Mouse (Mus musculus): ENCODE results near the gene Mvb12b.

The Mvb12b gene

DNA sequence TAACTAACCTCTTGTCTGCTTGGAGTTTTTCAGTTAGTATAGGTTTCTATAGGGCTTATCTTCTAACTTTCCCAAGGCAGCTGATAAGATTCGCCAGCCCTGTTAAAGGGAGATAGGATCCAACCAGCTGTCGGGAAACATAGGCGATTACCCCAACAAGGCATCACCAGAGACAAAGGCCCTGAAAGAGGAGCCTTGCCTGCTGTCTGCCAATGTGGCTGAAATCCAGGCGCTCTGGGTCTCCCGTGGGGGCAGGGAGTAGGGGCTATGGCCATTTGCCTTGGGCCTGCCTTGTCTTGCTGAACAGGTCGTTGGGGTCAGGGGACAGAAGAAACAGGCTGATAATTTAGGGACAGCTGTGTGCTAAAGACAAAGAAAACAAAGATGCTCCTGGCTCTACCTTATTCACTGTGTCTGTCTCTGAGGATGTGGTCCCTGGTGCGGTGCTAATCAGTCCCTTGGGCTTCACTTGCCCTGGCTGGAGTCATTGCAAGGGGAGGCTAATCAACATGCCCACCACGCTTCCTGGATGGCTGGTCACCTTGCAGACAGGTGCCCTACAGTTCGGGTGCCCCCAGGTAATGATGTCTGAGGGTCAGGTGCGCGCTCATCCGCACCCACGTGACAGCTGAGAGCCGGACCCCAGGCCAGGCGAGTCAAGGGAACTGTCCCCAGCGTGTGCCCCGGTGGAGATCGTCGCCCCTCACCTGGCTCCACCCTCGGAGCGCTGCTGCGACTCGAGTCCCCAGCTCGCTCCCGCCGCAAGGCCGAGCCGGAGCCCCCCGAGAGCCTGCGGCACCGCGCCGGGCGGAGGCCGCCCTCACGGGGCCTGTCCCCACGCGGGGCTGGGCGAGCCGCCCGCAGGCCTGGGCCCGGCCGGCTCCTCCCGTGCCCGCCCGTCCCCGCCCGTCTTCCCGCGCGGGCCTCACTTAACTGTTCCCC is 1.1 kb downstream of the Mvb12b start:
- in situ Hi-C loops (cut with MboI, MseI) = loop anchor here in 1 of 2 experiments (10.0 kb wide), 1 partner anchor 1018 kb away; no protein-coding TSS in a partner anchor

DNA sequence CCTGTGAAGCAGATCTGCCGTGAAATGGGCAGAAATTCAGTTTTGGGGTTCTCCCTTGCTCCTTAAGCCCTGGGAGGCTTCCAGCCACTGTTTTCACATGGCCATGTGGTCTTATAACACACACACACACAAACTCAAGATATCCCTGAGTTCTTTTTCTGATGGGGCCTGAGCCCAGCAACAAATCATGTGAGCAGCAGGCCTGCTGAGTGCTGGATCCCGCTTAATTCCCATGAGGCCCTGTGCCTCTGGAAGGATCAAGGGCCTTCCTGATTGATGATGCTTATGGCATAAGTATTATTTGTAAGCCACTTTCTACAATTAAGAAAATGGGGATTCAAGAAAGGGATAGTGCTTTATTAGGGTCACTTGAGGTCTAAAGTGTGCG is 2.5 kb downstream of the Mvb12b start:
- in situ Hi-C loops (cut with MboI, MseI) = loop anchor here in 1 of 2 experiments (10.0 kb wide), 1 partner anchor 1020 kb away; no protein-coding TSS in a partner anchor

DNA sequence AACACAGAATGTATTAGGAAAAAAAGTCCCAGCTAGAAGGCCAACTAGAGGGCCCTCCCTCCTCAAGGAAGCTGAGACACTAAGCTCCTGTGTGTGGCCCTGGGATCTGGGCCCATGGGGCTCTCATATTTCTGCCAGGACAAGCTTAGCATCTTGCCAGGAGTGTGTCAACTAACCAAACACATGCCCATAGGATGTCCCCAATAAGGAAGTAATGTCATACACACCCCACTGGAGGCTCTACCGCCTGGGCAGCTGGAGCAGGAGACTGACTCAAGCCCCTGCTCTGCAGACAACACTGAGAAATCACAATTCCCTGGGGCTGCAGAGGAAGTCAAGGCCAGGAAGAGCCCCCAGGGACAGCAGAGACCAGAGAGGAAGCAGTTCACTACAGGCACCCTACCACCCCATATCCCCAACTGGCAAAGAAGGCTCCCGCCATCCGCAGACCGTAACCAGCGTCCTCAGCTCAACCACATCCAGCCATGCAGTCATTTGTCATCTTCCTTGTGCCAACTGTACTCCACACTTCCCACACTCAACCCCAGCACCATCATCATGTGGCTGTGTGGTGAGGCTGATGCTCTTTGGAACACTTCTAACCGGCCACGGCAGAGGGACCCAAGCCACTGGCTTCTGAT is 3.0 kb downstream of the Mvb12b start:
- in situ Hi-C loops (cut with MboI, MseI) = loop anchor here in 1 of 2 experiments (10.0 kb wide), 1 partner anchor 1020 kb away; no protein-coding TSS in a partner anchor

DNA sequence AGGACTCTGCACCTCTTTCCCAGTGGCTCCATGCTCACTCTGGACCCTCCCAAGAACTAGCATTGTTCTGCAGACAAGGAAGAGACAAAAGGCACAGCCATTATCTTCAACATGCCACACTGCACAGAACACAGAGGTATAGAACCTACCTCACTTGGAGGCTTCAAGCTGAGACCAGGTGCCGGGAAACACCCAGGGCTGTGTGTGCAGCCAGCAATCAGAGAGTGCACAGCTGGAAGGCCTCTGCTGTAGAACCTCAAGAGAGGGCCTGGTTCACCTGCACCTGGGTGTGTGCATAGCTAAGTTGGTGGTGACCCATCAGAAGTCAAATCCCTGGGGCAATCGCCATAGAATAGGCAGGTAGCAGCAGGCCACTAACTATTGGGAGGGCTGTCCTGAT is 8.5 kb downstream of the Mvb12b start:
- in situ Hi-C loops (cut with MboI, MseI) = no loop called here

DNA sequence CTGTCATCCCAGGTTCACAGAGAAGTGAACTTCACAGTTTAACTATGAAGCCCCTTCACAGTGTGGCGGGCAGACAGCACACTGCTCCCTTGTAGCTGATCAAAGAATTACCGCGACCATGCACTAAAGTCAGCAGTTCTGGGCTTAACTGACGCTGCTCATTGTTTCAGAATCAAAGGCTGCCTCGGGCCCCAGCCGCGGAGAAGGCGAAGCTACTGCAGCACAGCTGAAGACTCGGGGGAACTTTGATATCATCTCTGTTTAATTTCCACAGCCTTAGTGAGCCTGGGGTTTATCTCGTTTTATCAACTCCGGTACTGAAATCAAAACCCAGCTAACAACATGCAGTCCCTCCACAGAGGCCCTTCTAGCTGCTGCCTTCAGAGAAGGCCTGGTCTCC is 9.3 kb downstream of the Mvb12b start:
- in situ Hi-C loops (cut with MboI, MseI) = no loop called here

DNA sequence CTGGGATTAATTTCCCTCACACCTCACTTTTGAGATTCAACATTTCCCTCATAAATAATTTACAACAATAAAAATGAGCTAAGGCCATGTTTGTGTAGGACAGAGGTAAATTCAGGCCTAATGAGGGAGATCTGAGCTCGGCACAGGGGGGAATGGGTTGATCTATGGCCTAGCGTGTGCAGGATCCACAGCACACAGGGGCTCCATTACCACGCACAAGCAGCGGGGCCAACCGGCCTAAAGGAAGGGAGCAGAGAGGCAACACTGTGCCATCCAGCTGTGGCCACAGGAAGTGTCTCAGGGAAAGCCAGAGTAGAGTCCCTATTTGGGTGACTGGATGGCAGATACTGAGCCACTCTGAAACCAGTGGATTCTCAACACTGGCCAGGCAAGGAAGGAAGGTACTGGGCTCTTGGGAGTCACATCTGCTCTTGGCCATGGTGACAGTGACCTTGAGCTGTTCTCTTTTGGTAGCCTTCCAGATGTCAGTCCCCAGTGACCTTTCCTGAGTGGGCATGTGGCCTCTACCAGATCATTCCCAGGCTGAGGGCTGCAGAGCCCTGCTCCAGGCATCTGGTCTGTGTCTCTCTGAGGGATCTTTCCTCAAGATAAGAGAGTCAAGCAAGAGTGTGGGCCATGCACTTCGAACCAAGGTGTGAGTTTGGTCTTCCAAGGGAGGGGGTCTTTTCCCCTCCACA is 9.9 kb downstream of the Mvb12b start:
- in situ Hi-C loops (cut with MboI, MseI) = no loop called here

DNA sequence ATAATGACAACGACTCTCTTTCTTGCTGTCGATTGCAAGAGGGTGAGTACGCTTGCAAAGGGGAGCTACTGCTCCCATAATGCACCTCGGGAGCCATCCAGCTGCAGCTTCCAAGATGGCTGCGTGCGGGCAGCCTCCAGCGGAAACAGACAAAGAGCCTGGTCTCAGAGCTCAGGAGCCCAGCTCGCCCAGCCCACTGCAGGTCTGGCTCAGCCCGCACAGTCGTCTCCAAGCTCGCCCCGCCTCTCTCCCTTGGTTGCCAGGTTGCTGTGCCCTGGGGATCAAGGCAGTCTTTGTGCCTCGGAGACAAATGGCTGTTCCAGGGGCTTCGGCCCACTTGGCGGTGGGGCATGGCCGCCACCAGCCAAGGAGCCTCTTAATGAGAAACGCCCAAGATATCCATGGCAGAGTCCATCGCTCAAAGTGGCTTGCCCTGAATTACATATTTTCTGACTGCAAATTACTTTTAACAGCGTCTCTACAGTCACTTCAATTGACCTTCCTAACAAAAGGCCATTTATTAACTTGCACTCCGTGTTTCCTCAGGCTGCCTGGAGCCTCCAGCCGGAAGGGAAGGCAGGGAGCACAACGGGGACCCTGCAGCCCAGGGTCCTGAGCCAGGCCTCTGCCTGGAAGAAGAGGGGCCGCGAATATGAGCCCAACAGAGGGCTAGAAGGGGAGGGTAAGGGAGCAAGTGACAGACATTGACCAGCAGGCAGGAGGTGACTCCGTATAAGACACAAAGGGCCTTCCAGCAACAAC is 11.0 kb downstream of the Mvb12b start:
- in situ Hi-C loops (cut with MboI, MseI) = no loop called here

DNA sequence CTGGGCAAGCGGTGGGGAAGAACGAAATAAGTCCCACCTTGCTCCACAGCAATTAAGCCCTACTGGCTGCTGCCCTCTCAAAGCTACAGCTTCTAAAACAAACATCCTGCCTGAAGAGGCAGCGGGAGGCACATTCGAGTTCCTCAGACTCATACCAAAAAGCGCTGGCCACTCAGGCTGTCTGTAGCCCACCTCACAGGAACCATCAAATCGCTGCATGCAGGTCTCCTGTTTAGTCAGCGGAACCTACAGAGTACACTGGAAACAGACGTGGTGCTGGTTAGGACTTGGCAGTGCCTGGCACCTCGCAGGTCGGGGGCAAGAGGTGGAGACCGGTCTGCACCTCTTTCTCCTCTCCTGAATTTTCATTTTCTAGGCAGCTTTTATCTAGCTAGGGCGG is 12.2 kb downstream of the Mvb12b start:
- in situ Hi-C loops (cut with MboI, MseI) = no loop called here

DNA sequence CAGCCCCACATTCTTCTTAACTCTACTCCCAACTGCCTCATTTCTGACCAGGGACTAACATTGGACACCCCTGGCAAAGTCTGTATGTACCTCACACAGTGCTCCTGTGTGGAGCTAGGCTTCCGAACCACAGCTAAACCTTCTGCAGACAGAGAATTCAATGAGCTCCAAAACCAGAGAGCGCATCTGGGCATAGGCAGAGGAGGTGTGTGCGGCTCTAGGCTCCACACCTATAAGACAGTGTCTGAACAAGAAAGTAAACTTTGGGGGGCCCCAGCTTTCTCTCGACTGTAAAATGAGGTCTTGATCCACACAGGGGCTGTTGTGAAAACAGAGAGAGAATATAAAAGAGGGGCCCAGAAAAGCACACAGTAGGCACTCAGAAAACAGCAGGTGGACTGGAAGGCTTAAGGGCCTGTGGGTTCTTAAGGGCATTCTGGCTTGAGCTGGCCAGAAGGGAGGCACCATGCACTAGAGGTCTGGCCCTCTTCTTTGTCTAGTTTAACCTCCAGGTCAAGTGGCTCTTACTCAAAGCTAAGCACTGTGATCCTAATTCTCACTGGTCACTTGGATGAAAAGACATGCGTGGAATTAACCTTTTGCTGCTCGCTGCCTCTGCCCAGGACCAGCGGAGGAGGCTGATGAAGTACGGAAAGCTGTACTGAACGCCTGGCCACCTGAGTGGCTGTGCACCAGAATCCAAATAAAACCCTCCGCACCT is 12.7 kb downstream of the Mvb12b start:
- in situ Hi-C loops (cut with MboI, MseI) = no loop called here

DNA sequence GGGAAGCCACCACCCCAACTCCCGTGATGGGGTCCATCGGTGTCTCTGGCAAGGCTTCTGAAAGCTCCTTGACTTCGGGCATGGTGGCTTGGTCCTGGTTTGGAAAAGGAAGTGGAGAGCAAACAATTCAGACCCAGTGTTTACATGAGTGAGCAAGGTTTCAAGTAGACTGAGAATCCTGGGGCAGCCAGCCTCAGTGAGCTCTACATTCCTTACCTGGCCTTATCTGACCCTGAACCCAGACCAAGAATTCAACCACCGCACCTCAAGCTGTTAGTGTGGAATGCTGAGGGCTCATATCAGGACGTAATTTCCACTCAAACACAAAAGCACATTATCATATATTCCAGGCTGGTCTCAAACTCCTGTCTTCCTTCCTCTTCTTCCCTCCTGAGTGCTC is 13.4 kb downstream of the Mvb12b start:
- in situ Hi-C loops (cut with MboI, MseI) = no loop called here

DNA sequence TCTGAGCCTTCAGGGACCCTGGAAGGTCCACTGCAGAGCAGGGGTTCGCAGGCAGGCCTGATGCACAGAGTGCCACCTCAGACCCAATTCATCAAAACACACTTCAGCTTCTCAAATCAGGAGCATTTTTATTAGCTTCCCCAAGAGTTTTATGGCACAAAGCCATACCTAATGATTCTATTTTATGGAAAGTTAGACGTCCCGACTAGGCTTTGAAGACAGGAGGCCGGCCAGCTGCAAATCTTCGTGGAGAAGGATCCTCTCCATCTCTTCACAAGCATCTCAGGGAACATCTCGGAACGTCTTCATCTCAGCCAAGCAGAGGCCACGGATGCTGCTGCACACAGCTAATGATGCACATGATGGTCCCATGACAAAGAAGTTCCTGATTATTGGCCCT is 14.2 kb downstream of the Mvb12b start:
- in situ Hi-C loops (cut with MboI, MseI) = no loop called here

DNA sequence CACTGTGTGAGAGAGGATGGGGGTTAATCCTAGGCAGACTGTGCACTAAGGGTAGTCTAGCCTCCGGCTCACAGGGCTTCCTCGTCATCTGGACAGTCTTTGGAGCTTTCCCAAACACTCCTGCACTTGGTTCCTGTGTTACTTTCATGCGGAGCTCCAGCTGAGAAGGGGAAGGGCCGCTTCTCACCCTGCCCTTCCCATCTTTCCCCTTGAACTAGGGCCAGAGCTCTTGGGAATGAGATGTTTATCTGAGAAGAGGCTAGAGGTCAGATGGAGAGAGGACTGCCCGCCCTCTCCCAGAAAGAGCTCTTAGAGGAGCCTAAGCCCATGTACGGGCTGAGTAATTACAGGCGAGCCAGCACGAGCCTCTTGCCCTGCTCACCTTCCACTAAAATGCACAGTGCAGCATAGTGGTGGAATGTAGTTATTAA is 14.9 kb downstream of the Mvb12b start:
- in situ Hi-C loops (cut with MboI, MseI) = no loop called here

DNA sequence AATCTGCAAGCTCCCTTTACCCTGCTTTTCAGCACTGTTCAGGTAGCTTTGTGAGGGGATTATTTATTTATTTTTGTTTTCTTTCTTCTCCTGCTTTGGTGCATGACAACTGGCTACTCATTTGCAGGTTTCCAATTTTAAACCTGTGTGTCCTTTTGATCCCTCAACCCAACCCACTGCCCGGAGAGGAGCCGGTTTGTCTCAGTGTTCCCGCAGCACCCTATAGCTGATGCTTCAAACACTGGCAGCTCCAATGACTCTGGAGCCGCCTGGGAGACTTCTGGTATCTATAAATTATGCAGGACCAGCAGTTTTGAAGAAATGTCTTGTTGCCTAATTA is 16.6 kb downstream of the Mvb12b start:
- in situ Hi-C loops (cut with MboI, MseI) = no loop called here

DNA sequence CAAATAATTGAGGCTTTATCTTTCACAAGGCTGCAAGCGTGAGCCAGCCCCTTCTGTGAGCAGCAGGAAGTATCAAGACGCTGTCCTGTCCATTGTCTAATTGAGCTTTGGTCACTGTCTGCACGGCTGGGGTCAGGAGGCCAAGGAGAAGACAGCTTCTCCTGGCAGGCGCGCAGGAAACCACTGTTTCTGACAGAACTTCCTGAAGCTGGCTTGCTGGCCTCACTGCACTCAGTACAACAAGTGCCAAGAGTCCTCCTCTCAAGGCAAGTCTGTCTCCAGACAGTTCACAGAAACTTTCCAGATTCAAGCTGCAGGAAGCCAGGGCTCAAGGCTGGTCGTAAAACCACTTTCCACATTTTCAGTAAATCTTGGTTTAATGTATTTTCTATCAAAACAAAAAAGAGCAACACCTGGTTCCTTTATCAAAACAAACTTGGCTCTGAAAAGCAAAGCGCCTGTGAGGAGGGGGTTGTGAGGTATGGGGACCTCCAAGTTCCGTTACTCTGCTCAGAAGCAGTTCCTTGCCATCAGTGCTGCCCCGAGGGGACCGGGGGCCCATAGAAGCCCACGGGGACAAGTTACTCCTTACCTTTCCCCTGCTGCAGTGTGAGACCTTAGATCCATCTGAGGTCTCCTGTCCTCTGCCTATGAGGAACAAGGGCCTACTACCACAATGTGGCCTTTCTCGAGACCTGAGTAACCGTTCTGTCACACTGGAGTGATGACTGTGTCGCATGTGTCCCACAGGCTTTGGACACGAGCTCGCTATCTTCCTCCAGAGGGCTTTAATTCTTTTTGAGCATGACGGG is 17.2 kb downstream of the Mvb12b start:
- in situ Hi-C loops (cut with MboI, MseI) = no loop called here

DNA sequence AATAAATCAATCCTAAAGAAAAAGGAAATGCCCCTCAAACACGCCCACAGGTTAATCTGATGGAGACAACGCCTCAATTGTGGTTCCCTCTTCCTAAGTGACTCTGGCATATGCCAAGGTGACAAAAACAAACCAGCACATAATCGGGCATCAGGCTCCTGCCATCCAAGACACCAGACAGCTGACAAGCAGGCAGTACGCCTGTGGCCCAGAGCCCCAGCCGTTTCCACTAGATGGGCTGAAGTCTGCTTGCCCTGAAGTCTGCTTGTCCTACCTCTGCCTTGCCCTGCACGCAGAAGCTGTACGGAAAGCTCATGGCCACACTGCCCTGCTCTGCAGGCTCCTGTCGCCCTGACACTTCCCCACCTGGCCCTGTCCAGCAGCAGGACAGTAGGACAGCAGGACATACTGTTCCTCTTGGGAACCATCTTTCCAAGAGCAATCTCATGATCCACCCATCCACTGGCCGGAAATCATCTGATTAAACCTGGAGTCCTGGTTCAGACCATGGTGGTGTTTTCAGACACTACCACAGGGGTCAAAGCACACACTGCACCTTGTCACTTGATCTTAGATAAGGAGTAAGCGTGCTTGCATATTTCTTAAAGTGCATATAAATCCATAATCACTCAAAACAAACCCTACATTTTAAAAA is 17.9 kb downstream of the Mvb12b start:
- in situ Hi-C loops (cut with MboI, MseI) = no loop called here

DNA sequence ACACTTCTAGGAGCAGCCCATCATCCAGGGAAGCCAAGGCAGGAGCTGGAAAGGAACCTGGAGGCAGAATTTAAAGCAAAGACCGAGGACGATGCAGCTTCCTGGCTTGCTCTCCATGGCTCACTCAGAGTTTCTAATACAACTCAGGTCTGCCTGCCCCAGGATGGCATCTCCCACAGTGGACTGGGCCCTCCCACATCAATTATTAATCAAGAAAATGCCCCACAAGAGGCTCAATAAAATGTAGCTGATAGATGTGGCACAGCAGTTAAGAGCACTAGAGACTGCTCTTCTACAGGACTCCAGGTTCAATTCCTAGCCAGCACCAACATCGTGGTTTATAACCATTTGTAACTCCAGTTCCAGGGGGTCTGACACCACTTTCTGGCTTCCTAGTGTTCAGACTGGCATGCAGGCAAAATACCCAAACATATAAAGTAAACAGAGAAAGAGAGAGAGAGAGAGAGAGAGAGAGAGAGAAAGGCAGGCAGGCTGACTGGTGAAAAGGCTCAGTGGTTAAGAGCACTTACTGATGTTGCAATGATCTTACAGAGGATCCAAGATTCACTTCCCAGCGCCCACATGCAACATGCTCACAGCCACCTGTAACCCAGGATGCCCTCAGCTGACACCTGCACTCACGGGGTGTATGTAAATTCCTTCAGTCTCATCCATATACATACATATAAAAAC is 18.6 kb downstream of the Mvb12b start:
- in situ Hi-C loops (cut with MboI, MseI) = no loop called here

DNA sequence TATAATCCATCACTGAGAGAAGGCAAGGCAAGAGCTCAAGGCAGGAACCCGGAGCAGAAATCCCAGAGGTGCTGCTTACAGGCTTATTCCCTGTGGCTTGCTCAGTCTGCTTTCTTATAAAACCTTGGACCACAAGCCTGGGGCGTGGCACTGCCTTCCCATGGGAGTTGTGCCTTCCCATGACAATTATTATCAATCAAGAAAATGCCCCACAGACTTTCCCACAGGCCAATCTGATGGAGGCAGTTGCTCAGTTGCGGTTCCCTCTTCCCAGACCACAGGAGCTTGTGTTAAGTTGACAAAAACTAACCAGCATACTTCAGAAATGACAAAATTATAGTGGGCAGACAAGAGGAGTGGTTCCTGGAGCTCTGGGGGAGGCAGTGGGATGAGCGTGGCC is 19.4 kb downstream of the Mvb12b start:
- in situ Hi-C loops (cut with MboI, MseI) = no loop called here

DNA sequence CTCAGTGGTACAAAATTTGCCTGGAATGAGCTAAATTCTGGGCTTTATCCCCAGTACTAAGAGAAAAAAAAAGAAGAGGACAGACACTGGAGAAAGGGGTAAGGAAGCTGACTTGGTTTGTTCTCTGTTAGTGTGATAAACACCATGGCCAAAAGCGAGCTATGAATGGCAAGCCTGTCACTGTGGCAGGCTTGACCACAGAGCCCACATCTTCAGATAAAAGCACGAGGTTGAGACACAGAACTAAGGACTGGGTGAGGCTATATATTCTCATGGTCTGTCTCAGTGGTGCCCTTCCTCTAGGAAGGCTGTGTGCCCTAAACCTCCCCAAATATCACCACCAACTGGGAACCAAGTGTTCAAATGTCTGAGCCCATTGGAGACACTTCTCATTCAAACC is 31.0 kb downstream of the Mvb12b start:
- in situ Hi-C loops (cut with MboI, MseI) = no loop called here
